Mouse (Mus musculus) stomach, embryonic 16.5 days (tissue): ENCODE measurements around the gene Gin1. TPM values are rescaled to one million over a fixed set of nuclear protein-coding genes. Genes with fewer than 3 reads are reported as not detected.

ENCODE experiments used
- ATAC-seq: fragments of 200-750 bp; cut with Nextera tagmentation; 2 replicates; pipeline ENCODE4 v1.8.0; 2017; ENCODE audit warnings: moderate number of reproducible peaks, moderate TSS enrichment; ENCODE audit not compliant: insufficient read depth, low FRiP score
- H3K27ac ChIP-seq: fragments of 300-500 bp; sonication (generic); 2 replicates; pipeline ENCODE4 v1.5.1; 2014; ENCODE audit warnings: low read length
- H3K27me3 ChIP-seq: fragments of 300-500 bp; sonication (generic); 2 replicates; pipeline ENCODE4 v1.6.1; 2014; ENCODE audit warnings: low read length, control low read depth, mixed read lengths; ENCODE audit not compliant: control insufficient read depth, insufficient read depth
- H3K36me3 ChIP-seq: fragments of 300-500 bp; sonication (generic); 2 replicates; pipeline ENCODE4 v1.6.1; 2014; ENCODE audit warnings: low read length; ENCODE audit not compliant: control insufficient read depth, insufficient read depth
- H3K4me1 ChIP-seq: fragments of 300-500 bp; sonication (generic); 2 replicates; pipeline ENCODE4 v1.6.1; 2014; ENCODE audit warnings: low read length, control low read depth, mixed read lengths; ENCODE audit not compliant: control insufficient read depth, insufficient read depth
- H3K4me2 ChIP-seq: fragments of 300-500 bp; sonication (generic); 2 replicates; pipeline ENCODE4 v1.6.1; 2014; ENCODE audit warnings: low read depth, low read length, mixed read lengths
- H3K4me3 ChIP-seq: fragments of 300-500 bp; sonication (generic); replicated peaks from 2 replicates; pipeline ENCODE4 v1.5.1; 2014; ENCODE audit warnings: mild to moderate bottlenecking, low read length
- H3K9ac ChIP-seq: fragments of 300-500 bp; sonication (generic); 2 replicates; pipeline ENCODE4 v1.6.1; 2014; ENCODE audit warnings: low read length
- H3K9me3 ChIP-seq: fragments of 300-500 bp; sonication (generic); replicated peaks from 2 replicates; pipeline ENCODE4 v1.6.1; 2016; ENCODE audit warnings: low read length, control low read depth; ENCODE audit not compliant: control insufficient read depth
- WGBS: fragments of 180-500 bp; shearing (Covaris S2); extraction: QIAGEN DNeasy Blood & Tissue Kit; methylation state at CpG from one replicate; pipeline ENCODE4 v1.1.7; 2014; 5-methylcytosine and 5-hydroxymethylcytosine counted together
- polyA plus RNA-seq: library from polyadenylated mRNA; unstranded; fragments of >200 nt; fragmentation: Nextera tagmentation; extraction: Ambion mirVana; gene quantifications from 2 replicates; pipeline ENCODE4 v1.2.1, GENCODE M21; 2015

The Gin1 gene
- polyA plus RNA-seq, 1 experiment from 2014 or later: 16.6 TPM

DNA sequence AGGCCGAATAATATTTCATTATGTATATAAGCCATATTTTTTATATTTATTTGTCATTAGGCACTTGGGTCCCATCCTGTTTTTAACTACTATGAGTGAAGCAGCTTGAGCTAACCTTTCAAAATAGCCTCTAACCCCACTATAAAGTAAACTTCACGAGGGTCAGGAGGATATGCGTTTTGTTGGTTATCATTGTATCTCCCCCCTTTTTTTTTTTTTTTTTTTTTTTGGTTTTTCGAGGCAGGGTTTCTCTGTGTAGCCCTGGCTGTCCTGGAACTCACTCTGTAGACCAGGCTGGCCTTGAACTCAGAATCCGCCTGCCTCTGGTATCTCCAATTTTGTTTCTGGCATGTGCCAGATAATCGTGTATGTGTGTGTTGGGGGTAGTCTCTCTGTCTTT is 3.4 kb downstream of the Gin1 start:
- WGBS: 83% methylated on average over 6 of the region's 6 CpGs
- Histone ChIP-seq H3K4me1 (no peaks in the 10 kb centered on the region), H3K9ac (no peak overlapping the region), H3K4me3 (no peak overlapping the region), H3K9me3 (no peaks in the 10 kb centered on the region), H3K4me2 (no peak overlapping the region), H3K27me3 (no peaks in the 10 kb centered on the region), H3K27ac (no peak overlapping the region), H3K36me3 (no peaks in the 10 kb centered on the region)
- ATAC-seq: no peak

DNA sequence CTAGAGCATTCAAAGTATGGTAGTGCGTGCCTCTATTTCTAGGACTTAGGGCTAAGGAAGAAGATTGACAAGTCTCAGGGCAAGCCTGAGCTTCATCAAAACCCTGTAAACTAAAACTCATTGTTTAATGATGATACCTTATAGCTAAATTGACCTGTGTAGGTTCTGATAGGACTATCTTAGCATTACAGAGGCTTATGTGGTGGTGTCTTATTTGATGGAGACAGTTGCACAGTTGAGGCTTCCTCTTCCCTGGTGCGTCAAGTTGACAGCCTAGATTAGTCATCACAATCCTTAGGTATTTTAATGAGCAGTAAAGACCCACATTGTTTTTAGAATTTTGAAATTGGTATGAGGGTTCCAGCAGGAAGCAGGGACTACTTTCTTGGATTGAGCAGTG is 4.0 kb downstream of the Gin1 start:
- H3K27me3 ChIP-seq: no peaks in the 10 kb centered on the region
- H3K27ac ChIP-seq: no peak overlapping the region
- H3K4me2 ChIP-seq: no peak overlapping the region
- H3K4me3 ChIP-seq: no peak overlapping the region
- WGBS: 91% methylated on average over 2 of the region's 2 CpGs
- H3K36me3 ChIP-seq: no peaks in the 10 kb centered on the region
- H3K9ac ChIP-seq: no peak overlapping the region
- no peaks in the 10 kb centered on the region for H3K4me1 ChIP-seq
- no peak for ATAC-seq
- no peaks in the 10 kb centered on the region for H3K9me3 ChIP-seq

DNA sequence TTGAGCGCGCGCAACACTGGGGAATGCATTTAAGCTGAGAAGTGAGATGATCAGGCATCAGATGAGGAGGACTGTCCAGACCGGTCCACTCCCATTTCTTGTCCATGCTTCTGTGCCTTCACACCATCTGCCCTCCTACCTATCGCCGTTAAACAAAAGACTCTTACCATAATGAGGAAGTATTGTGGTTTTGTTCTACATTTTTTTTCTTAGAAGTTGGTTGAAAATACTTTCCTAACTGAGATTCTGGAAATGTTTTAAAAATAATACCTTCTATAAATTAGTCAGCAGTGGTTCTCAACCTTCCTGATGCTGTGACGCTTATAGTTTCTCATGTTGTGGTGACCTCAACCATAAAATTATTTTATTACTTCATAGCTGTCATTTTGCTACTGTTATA is 11.7 kb downstream of the Gin1 start:
- Histone ChIP-seq H3K27me3 (no peaks in the 10 kb centered on the region), H3K4me2 (no peak overlapping the region), H3K9me3 (no peaks in the 10 kb centered on the region), H3K9ac (no peak overlapping the region), H3K27ac (no peak overlapping the region), H3K36me3 (no peaks in the 10 kb centered on the region), H3K4me3 (no peak overlapping the region), H3K4me1 (no peaks in the 10 kb centered on the region)
- WGBS: 92% methylated on average over 7 of the region's 7 CpGs
- no peak for ATAC-seq

DNA sequence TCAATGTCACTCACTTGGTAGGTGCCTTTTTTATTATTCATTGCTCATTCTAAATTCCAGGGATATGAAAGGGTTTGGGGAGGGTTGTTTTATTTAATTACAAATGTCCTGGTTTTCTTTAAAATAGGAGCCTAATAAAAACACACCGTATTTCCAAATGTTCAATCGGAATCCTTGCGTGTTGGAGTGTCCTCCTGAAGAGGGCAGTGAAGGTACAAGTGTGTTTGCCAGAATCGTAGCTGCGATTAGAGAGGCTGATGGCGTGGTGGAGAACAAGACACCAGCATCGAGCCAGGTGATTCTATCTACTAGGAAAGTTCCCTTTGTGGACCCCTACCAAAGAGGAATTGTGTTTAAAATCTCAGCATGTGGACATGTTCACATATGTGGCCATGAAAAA is 15.0 kb downstream of the Gin1 start:
- H3K9ac ChIP-seq: no peak overlapping the region
- ATAC-seq: no peak
- H3K27ac ChIP-seq: no peak overlapping the region
- H3K4me3 ChIP-seq: no peak overlapping the region
- no peaks in the 10 kb centered on the region for H3K4me1 ChIP-seq
- H3K36me3 ChIP-seq: no peaks in the 10 kb centered on the region
- no peak overlapping the region for H3K4me2 ChIP-seq
- no peaks in the 10 kb centered on the region for H3K9me3 ChIP-seq
- no peaks in the 10 kb centered on the region for H3K27me3 ChIP-seq
- 74% methylated on average over 7 of the region's 7 CpGs for WGBS

DNA sequence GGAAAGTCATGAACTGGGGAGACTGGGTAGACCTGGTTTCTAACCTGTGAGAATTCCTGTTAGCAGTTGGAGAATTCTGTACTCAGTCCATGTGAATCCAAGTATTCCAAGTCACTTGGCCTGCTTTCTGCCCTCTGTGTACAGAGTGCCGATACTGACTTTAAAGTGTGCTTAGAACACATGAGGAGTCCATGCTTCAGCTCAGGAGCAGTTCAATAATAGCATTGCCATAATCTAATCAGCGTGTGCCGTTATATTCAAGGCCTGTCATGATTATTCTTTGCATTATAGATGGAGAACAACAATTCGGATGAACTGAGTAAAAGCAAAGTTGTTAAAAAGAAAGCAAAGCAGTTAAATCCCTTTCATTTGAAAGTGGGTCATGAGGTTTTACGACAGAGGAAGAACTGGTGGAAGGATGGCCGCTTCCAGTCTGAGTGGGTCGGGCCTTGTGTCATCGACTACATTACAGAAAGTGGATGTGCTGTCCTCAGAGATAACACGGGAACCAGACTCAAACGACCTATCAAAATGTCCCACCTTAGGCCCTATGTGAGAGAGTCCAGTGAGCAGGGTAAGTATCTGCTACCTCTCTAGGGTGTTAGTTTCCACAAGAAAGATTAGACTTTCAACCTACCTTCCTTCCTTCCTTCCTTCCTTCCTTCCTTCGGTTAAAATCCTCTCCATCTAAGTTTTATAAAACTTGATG is 15.9 kb downstream of the Gin1 start:
- no peak overlapping the region for H3K4me2 ChIP-seq
- no peaks in the 10 kb centered on the region for H3K4me1 ChIP-seq
- no peak overlapping the region for H3K27ac ChIP-seq
- no peaks in the 10 kb centered on the region for H3K9me3 ChIP-seq
- no peaks in the 10 kb centered on the region for H3K27me3 ChIP-seq
- WGBS: 89% methylated on average over 11 of the region's 11 CpGs
- H3K9ac ChIP-seq: no peak overlapping the region
- H3K4me3 ChIP-seq: no peak overlapping the region
- no peaks in the 10 kb centered on the region for H3K36me3 ChIP-seq
- ATAC-seq: no peak; the same call in 1 of the 2 replicates

DNA sequence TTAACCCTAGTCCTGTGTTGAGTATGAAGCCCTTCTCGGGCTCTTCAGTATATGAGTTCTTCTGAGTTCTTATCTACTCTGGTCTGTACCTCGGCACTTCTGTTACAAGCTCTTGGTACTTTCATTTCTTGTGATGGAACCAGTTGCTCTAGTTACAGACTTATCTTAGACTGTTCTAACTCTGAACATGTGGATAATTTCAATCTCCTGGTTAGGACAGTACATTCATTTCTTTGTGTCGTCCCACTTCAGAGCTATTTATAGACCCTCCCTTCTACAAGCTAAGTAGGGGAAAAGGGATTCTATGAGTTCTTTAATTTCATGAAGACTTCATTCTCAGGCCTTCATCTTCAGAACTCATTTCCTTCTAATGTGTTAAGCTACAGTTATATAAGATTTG is 17.7 kb downstream of the Gin1 start:
- Histone ChIP-seq H3K4me3 (no peak overlapping the region), H3K9me3 (no peaks in the 10 kb centered on the region), H3K4me2 (no peak overlapping the region), H3K27me3 (no peaks in the 10 kb centered on the region), H3K36me3 (no peaks in the 10 kb centered on the region), H3K4me1 (no peaks in the 10 kb centered on the region), H3K27ac (no peak overlapping the region), H3K9ac (no peak overlapping the region)
- ATAC-seq: no peak
- 73% methylated on average over 3 of the region's 3 CpGs for WGBS

DNA sequence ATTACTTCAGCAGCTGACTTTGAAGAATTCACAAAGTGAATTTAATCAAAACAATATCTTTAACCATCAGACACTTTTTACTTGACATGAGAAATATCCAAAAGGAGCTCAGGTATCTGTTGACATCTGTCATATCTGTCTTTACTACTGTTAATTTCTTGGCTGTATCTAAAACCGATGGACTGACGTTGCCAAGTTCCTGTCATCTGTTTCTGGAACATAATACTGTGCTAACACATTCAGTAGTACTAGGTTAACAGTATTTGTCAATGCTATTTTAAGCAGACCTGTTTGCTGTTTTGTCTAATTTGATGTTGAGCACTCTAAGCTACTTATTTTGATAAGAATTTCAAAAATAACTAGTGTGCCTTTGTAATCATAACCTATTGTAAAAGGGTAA is 18.5 kb downstream of the Gin1 start:
- no peak for ATAC-seq
- no peak overlapping the region for H3K9ac ChIP-seq
- no peak overlapping the region for H3K4me2 ChIP-seq
- no peaks in the 10 kb centered on the region for H3K4me1 ChIP-seq
- no peaks in the 10 kb centered on the region for H3K36me3 ChIP-seq
- no peaks in the 10 kb centered on the region for H3K27me3 ChIP-seq
- no peak overlapping the region for H3K4me3 ChIP-seq
- no peaks in the 10 kb centered on the region for H3K9me3 ChIP-seq
- H3K27ac ChIP-seq: no peak overlapping the region
- 78% methylated on average over 2 of the region's 2 CpGs for WGBS

DNA sequence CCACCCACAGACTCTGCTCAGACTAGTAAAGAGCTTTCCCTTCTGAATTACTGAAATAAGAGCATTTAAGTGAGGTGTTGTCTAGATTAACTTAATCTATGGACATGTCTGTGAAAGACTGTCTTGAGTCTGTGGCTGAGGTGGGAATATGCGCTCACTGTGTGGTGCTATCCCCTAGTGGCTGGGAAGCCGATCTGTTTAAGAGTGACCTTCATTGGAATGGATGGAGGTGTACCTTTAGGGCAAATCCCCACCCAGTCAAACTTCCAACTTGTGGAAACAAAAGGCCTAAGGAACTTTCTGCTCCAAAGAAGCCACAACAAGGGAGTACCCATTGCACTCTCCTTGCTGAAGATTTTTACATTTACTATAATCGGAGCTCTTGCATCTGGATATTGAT is 24.1 kb downstream of the Gin1 start:
- H3K36me3 ChIP-seq: no peaks in the 10 kb centered on the region
- H3K9me3 ChIP-seq: no peaks in the 10 kb centered on the region
- no peaks in the 10 kb centered on the region for H3K27me3 ChIP-seq
- WGBS: 87% methylated on average over 3 of the region's 3 CpGs
- H3K4me3 ChIP-seq: no peak overlapping the region
- no peak for ATAC-seq
- H3K9ac ChIP-seq: no peak overlapping the region
- H3K27ac ChIP-seq: no peak overlapping the region
- H3K4me1 ChIP-seq: no peaks in the 10 kb centered on the region
- no peak overlapping the region for H3K4me2 ChIP-seq

DNA sequence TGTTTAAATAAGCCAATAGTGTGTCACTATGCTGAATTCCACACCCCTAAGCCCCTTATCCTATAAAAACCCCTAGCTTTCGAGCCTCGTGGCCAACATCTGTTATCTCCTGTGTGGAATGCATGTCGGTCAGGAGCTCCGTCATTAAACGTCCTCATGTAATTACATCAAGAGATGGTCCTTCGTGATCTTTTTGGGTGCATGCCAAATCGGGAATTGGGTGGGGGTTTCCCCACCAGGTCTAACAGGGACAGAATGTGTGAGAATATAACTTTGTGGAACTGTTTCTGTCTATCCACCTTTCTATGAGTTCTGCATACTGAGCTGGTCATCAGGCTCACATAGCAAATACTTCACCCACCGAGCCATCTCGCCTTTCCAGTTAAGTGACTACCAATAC is 26.0 kb downstream of the Gin1 start:
- Histone ChIP-seq H3K4me2 (no peak overlapping the region), H3K27me3 (no peaks in the 10 kb centered on the region), H3K4me3 (no peak overlapping the region), H3K4me1 (no peaks in the 10 kb centered on the region), H3K9me3 (no peaks in the 10 kb centered on the region), H3K36me3 (no peaks in the 10 kb centered on the region), H3K9ac (no peak overlapping the region), H3K27ac (no peak overlapping the region)
- WGBS: 63% methylated on average over 9 of the region's 9 CpGs
- ATAC-seq: no peak
